Mouse (Mus musculus) megakaryocyte, adult 5-6 weeks (primary cell): ENCODE measurements at regions not wholly inside any gene's neighbourhood (a gene's known extent, or its start where the extent isn't known, plus 50 kb on each side); places are given as distances from the start of the nearest gene placed in this dataset.

Source experiments
- ATAC-seq: 2 replicates; pipeline ENCODE4 v1.8.0; 2016; ENCODE audit warnings: mild to moderate bottlenecking, inconsistent platforms; ENCODE audit not compliant: poor library complexity, severe bottlenecking

DNA sequence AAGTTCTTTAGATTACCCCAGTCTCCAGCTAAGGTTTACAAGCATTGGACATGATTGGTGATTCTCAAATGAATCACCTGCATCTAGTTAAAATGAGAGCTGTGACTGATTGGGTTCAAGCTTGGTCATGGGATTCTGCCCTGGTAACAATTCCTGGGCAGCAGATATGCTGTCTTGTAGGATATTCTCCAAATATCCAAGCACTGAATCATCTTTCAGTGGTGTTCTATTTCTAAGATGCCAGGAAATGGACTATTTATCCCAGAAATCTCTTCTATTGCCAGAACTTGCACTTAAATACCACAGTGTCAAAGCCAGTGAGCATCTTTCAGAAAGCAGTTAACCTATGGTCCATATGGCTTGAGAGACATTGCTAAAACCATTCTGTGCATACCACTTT, 475.8 kb upstream of the Cdh11 start:
- no peak for ATAC-seq

DNA sequence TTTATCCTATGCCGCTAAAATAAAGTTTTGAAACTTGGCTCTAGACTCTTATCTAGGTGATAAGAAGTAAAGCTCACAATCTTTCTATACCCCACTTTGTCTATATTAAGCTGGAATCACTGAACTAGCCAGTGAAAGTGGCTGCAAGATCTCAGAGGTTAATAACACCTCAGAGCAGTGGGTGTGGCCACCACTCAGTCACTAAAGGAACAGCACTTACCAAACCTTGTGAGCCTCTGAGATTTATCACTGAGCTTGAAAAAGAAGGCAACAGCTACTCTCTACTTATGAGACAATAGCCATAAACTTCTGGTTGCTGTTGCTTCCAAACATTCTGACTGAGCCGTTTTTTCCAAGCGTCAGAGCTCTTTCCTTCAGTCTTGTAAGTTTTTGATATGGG, 484.6 kb upstream of the Cdh11 start:
- ATAC-seq: no peak

DNA sequence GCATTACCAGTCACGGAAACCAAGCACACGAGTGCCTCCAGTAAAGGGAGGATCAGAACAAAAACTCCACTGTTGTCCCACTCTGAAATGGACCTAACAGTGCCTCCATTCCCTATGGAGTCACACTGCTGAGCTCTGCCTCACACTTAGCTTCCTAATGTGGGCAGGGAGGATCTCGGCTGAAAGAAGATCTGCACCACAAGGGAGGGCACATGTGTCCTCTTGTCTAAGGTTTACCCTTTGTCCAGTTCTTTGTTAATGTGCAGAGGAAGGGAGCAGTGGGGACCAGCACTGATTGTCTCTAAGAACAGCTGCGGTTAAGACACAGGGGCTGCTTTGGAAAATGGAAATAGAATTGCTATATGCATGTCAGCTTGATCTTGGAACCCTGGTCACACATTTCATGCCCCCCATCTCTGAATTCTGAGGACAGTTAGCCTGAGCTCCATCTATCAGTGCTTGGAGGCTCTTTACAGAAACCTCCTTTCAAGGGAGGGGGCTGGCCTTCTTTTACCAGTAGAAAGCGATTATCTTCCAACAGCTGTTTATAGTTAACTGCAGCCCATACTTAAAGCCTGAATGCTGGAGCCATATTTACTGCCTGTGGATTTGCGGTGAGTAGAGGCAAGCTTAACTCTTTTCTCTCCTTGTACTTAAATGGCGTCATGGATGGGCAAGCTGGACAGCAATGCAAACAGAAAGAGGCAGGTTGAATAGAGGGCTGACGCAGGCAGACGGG, 485.5 kb upstream of the Cdh11 start:
- ATAC-seq: no peak

DNA sequence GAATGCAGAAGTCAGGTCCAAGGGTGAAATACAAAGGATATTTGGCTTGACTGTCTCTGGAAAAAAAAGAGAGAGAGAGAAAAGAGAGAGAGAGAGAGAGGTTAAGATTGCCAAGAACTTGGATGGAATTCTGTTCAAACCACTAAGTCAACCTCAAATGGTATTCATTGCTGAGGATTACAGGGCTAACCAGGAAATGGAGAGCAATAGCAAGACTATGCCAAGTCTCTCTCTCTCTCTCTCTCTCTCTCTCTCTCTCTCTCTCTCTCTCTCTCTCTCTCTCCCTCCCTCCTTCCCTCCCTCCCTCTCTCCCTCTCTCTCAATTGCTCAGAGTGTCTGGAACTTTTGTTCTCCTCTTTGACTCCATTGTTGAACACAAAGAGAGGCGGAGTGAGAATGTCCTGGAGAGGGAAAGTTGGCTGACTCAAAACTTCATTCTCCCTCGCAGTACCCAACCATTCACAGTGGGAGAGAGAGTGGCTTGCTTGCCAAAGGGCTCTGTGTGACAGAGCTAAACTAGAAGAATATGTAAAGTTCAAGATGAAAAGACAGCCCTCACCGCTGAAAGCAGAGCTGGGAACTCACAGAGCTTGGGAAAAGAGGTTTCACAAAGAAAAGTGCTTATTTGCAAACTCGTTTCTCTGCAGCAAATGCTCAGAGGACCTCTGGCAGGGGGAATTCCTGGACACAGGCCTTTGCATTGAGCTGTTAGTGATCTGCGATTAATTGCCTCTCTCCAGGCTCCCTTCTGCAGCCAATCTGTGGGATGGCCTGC, 487.1 kb upstream of the Cdh11 start:
- no peak for ATAC-seq

DNA sequence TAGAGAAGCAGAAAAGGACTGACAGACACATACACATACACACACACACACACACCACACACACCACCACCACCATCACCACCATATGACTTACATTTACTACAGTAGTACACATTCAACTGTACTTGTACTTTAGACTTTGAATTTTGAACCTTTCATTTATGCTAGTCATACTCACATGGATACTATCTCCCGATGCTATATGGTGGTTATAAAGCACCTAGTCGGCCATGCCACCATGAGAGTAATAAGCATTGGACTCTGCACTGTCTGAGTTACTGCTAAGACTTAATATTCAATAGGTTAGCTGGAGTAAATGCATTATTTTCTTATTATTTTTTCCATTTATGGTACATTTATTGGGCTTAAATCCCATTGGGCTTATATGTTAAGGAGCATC, 488.0 kb upstream of the Cdh11 start:
- ATAC-seq: no peak

DNA sequence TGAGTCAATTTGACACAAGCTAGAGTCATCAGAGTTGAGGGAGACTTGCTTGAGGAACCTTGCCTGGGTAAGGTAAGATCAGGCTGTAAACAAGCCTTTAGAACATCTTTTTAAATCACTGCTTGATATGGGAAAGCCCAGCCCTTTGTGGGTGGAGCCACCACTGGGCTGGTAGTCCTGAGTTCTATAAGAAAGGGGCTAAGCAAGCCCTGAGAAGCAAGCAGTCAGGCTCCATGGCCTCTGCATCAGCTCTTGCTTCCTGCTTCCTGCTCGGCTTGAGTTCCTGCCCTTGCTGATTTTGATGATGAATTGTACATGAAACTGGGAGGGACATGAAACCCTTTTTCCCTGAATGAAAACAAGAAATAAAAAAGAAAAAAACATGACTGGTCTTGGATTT, 496.4 kb upstream of the Cdh11 start:
- ATAC-seq: no peak

GRCm38 (mm10) chr8:103288561-103288974, 503.1 kb upstream of the Cdh11 start:
- ATAC-seq: no peak

DNA sequence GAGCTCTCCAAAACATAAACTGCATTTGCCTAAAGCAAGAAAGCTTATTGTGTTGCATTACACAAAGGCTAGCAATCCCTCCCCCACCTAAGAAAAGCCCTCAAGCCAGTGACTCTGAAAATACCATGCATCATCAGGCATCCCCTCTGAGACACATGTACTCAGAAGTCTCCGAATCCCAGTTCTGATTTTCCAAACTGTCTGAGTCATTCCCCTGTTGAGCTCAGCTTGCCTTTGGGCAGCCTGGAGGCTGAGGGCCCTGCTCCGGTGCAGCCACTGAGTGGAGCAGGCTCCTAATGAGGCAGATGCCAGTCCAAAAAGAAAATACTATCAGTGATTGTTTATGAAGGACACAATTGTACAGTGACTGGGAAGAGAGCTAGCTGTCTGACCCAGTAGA, 507.5 kb upstream of the Cdh11 start:
- ATAC-seq: no peak

DNA sequence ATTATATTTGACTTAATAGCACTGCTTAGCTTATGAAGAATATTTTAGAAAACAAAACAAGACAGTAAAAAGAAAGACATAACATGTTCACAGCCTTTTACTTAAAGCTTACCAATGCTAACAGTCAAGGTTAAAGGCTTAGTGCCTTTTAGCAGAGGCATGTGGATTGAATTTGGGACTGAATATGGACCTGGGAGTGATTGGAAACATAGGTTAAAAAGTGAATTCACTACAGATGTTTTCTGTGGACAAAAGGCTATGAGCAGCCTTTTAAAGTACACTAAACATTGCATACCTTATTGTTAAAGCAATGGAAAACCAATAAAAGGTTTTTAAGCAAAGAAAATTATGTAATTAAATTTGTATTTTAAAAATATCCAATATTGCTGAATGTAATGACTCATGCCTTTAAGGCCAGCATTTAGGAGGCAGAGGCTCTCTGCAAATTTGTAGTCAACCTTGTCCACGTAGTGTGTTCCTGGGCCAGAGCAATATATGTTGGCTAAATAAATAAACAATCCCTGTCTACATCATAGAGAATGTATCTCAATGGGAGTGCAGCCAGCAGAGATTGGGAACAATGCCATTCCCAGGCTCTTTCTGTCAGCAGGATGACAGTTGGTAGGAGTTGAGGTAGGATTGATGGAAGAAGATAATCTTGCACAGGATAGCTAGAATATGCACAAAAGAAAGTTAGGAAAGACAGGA, 521.2 kb upstream of the Cdh11 start:
- no peak for ATAC-seq

- no peak for ATAC-seq
Measured at GRCm38 (mm10) chr8:103313576-103313975, 528.1 kb upstream of the Cdh11 start.

GRCm38 (mm10) chr8:103314279-103315022, 529.0 kb upstream of the Cdh11 start:
- ATAC-seq: no peak

- no peak for ATAC-seq
Measured at GRCm38 (mm10) chr8:103315742-103316141, 530.3 kb upstream of the Cdh11 start.

GRCm38 (mm10) chr8:103316691-103317091, 531.2 kb upstream of the Cdh11 start:
- no peak for ATAC-seq

GRCm38 (mm10) chr8:103317149-103317725, 531.8 kb upstream of the Cdh11 start:
- ATAC-seq: no peak

- no peak for ATAC-seq
Measured at GRCm38 (mm10) chr8:103324016-103324665, 538.7 kb upstream of the Cdh11 start.

DNA sequence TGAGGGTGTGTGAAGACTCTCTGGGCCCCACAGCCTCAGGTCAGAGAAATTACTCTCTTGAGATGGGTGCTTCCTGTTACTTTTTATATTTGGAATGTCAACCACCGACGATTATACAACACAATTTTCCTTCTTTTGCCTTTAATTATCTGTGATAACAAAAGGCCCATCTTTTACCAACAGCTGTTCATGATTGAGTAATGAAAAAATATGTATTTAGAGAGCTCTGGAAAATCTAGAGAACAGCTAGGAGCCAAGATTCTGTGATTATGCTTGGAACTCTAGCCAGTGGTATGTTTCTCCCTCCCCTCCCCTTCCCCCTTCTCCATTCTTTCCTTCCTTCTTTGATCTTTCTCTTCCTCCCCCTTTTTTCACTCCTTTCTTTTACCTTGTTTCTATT, 546.0 kb upstream of the Cdh11 start:
- ATAC-seq: no peak

DNA sequence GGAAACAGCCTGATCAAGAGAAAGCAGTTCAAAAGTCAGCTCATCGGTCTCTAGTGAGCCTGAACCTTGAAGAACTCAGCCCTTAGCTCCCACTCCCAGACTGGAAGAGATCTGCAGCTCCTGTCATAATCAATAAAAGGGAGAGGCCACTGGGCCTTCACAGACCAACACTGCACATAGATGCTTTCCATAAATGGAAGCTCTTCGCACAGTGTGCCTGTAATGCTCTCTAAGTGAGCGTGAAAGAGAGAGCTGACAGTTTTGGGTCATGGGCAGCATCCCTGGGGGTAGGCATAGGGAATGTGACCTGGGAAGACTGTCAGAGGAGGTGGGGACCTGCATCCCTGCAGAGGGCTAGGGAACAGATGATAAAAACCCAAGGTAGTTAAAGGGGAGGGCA, 551.9 kb upstream of the Cdh11 start:
- ATAC-seq: no peak

- ATAC-seq: no peak
Measured at GRCm38 (mm10) chr8:103339042-103339441, 553.6 kb upstream of the Cdh11 start.

DNA sequence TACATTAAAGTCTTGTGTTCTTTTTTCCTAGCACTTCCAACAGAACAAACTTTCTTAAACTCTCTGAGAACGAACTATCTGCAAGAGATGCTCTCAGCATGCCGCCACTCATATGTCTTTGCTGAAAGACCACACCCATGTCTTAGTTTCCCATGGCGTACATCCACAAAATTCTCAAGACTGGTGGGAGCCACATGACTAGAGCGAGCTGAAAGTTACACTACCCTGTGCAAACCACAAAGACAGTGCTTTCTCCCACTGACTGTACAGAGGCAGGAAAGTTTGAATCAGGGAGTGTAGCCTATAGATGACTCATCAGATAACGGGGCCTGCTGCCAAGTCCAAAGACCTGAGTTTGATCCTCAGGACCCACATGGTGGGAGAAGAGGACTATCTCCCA, 554.5 kb upstream of the Cdh11 start:
- no peak for ATAC-seq

GRCm38 (mm10) chr8:103343891-103344290, 558.4 kb upstream of the Cdh11 start:
- ATAC-seq: no peak
